Mouse (Mus musculus): ENCODE measurements around the gene 2510002D24Rik.

DNA sequence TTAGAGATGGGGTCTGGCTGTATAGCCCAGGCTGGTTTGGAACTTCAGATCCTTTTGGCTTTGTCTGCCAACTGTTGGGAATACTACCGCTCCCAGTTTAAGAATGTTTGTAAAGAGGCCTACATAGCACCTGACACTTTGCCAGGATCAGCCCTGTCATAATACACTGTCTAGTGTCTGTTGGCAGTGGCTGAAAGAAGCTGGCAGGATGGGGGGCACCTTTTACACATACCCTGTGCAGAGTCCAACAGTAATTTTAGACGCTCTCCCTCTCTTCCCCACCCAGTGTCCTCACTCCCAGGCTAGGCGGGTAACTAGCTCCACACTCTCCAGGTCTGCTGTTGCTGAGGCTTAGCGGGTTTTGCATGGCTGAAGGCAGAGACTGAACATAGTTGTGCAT, 2.0 kb downstream of the 2510002D24Rik start:
- TF ChIP-seq CTCF (IDR thresholded peaks at IDR 0.05; ENCODE audit: low read depth), result no peak
- TF ChIP-seq EP300 (IDR thresholded peaks at IDR 0.05; ENCODE audit: low read depth), result no peak

Measured in liver, embryonic 14.5 days (tissue).